Mouse (Mus musculus) megakaryocyte progenitor cell, adult 5-6 weeks (primary cell): ENCODE measurements around the gene Dlgap4. TPM values are rescaled to one million over a fixed set of nuclear protein-coding genes. Genes with fewer than 3 reads are reported as not detected.

ENCODE experiments used
- ATAC-seq: replicated peaks from 2 replicates; pipeline ENCODE4 v1.8.0; 2016; ENCODE audit warnings: mild to moderate bottlenecking, moderate TSS enrichment, inconsistent platforms; ENCODE audit not compliant: poor library complexity
- total RNA-seq, 2 experiments: library from RNA; stranded (forward) in 1 of 2; stranded (reverse) in 1 of 2; fragments of 157-497, 149-512 nt in 1 of 2; fragments of 200-1000 nt in 1 of 2; gene quantifications; 2 replicates each; pipeline versions ENCODE4 v1.2.3 to v1.2.4; 2015 to 2017

Dlgap4 gene
- total RNA-seq, 2 experiments from 2014 or later = 5.9 to 18.1 TPM

DNA sequence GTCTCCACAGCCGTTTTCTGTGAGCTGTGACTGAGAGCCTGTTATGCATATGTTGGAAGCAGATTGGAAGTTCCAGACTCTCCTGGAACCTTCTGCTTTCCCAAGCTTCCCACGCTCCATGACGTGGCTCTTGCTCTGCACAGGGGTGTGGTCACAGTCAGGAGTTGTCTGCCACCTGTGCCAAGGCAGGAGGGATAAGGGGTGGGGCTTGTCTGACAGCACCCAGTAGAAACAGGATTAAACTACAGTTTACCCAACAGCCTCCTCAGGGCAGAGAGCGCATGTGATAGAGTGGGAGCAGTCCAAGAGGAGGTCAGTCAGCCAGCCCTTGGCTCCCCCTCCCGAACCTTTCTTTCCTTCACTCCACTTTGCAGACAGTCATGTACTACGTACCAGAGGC, 118.6 kb downstream of the Dlgap4 start:
- ATAC-seq = no peak

DNA sequence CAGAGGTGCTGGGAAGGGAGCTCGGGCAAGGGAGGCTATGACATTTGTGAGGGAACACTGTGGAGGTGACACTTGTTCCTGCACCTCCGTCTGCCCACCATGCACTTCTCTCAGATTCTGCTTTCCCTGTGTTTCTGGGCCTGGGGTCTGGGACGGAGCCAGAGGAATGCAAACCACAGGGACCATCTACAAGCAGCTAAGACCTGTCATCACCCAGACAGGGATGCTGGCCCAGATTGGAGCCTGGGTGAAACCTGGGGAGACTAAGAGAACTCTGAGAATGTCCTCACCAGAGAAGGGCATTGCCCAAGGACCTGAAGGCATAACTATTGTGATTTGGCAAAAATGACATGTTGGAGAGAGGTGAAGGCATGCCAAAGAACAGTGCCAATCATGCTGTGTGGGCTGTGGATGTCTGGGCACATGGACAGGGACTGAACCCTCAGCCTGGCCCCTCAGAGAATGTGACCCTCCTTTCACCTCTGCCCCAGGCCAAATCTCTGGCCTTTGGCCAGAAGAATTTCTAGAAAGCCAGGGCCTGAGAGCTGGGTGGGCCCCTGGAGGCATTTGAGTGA, 122.3 kb downstream of the Dlgap4 start:
- ATAC-seq = no peak

DNA sequence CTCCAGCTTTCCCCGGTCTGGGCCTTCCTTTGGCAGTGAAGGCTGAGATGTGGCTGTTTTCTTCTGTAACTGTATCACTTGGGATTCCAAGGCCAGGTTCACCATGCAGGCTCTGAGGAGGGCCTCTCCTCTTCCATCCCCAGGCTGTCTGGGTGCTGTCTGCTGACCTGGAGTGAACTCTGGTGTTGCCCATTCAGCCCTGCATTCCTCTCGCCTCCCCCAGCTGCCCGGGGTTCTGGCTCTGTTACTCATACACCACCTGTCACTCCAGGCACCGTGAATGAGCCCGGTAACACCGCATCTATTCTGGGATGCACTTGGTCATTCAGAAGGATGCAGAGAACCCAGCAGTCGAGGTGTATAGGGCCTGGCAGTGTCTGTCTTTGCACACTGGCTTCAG, 123.3 kb downstream of the Dlgap4 start:
- no peak for ATAC-seq

DNA sequence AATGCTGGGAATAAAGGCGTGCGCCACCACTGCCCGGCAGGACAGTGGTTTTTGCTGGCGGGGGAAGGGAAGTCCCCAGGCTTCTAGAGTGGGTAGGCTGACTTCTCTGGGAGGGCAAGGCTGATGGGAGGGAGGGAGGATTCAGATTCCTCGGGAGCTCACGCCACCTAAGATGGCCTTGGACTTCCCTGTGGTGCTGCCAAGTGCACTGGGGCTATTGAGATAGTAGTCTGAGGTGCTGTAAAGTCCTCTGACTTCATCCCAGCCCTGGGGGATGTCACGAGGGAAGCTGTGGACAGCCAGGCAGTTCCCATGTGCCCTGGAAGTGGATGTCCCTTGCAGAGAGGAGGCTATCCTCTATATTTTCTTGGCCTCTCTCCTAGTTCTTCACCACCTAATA, 124.5 kb downstream of the Dlgap4 start:
- no peak for ATAC-seq

DNA sequence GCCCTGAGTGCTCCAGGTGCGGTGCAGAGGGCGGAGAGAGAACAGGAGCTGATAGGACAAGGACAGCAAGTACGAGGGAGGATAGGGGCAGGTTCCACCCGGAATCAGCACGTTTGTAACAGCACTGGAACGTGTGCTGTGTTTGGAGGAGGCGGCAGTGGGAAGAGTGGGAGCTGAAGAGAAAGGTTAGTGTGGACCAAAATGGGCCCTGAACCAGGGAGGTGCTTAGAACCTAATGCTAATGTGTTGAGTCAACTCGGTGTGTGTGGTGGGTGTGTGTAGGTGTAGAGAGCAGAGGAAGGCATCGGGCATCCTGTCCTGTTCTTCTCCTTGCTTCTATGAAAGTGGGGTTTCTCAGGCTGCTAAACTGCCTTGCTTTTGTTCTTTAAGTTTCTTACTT, 127.8 kb downstream of the Dlgap4 start:
- no peak for ATAC-seq

DNA sequence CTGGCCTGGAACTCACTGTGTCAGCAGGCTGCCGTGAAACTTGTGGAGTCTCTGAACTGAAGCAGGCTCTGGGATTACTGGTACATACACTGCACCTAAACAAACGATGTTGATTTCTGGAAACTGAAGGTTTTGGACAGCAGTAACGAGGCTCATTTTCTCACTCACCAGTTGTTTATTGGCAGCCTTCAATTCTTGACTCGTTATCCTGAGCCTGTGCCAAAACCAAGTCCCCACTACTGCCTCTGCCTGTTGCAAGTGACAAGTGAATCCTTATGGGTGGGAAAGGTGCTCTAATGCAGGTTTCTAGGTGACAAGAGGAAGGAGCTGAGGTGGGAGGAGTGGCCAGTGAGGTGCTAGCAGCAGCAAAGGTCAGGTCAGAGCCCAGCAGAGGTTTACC, 128.5 kb downstream of the Dlgap4 start:
- ATAC-seq = no peak

DNA sequence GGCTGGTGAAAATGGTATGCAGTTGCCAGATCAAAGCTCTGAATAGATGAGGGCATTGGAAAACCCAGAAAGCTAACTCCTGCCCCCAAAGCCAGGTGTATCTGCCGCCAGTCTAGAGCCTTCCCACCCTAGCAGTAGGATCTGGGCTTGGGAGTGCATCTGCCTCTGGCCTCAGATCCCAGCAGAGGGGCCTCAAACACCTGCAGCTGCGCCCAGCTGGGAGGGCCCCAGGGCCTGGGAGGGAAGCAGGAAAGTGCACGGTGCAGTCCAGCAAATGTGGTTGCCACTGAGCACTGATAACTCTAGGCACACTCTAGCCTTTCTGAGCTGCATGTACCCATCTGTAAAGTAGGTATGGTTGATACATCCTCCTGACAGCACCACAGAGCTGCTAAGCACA, 129.7 kb downstream of the Dlgap4 start:
- no peak for ATAC-seq

DNA sequence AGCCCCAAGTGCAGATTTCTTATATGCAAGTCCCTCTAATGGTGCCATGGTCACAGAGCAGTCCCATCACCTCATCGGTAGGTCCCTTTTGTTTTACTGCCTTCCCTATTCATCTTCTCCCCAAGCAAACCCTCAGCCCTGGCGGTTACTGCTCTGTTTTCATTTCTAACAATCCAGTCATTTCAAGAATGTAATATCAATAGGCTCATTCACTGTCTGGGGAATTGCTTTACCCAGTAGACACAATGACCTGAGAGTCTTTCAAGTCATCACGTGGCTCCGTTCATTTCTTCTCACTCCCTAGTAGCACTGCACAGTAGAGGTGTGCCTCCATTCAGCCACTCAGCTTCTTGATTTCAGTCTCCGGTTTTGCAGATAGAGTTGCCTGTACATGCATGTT, 130.9 kb downstream of the Dlgap4 start:
- no peak for ATAC-seq

DNA sequence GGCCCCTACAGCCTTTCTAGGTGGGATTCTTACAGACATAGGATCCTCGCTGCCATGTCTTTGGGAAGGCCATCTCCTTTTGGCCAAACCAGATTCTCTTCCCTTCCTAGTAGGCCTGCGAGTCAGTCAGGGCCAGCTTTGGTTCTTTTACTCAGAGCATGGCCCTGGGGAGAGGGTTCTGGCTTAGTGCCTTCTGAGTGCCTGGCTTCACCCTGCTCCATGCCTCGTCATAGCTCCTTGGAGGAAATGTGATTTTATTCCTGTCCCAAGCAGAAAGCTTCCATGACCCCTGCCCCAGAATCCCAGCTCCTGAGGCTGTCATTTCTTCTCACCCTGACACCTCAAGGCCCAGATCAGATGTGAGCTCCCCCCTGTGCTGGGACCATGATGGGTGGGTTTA, 133.8 kb downstream of the Dlgap4 start:
- ATAC-seq = no peak

DNA sequence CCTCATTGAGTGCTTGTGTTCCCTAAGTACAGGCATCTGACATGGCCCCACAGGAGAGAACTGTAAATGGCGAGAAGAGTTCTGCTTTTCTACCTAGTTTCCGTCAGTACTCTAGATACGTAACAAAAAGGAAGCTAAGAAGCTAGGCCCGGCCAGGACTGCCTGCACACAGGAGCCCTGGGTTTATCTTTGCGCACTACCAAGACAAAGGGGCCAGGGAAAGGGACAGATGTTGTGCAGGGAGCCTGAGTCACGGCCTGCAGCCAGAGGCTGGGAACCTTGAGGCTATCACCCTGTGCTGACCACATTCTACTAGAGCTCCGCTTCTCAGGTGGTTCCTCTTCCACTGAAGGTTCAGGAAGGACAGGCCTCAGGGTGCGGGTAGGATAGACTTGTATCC, 136.2 kb downstream of the Dlgap4 start:
- peak; percentile 39 for ATAC-seq

DNA sequence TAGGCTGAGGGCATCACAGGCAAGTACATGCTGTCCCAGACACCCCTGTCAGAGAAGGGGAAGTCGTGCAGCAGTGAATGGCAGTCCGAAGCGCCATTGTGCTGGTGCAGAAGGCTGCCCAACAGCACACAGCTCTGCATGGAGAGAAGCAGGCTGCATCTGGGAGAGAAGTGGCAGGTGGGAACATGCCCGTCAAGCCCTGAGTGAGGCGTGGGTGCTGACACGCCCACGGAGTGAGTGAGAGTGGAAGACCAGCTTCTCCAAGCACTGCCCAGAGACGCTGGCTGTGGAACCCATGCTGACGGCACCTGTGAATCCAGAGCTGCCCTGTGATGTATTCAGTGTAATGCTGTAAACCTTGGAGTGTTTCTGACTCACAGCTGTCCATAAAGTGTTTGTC, 143.4 kb downstream of the Dlgap4 start:
- ATAC-seq = no peak

DNA sequence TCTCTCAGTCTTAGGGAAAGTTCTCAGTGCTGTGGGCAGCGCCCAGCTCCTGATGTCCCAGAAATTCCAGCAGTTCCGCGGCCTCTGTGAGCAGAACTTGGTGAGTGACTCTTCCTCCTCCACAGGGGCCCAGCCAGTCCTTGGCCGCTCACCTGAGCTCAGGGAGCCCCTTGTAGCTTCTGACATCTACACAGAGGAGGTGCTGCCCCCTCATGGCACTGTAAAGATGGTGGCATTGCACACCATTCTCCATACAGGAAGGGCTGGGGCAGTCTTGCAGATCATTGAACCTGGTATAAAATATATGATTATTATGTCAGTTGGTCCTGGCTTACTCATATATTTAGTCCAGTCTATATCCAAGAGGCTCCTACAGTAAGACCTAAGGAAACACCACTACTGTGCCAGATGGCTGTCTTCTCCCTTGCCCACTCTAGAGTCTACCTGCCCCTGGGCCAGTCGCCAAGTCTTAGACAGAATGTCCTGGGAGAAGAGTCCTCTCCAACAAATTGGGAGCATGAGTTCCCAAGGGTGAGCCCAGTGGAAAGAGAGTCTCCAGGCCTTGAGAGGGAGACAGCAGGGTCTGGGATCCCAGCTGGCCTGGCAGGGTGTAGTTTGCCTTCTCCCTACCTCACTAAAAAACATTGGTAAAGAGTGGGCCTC, 147.5 kb downstream of the Dlgap4 start:
- ATAC-seq = peak; percentile 71

DNA sequence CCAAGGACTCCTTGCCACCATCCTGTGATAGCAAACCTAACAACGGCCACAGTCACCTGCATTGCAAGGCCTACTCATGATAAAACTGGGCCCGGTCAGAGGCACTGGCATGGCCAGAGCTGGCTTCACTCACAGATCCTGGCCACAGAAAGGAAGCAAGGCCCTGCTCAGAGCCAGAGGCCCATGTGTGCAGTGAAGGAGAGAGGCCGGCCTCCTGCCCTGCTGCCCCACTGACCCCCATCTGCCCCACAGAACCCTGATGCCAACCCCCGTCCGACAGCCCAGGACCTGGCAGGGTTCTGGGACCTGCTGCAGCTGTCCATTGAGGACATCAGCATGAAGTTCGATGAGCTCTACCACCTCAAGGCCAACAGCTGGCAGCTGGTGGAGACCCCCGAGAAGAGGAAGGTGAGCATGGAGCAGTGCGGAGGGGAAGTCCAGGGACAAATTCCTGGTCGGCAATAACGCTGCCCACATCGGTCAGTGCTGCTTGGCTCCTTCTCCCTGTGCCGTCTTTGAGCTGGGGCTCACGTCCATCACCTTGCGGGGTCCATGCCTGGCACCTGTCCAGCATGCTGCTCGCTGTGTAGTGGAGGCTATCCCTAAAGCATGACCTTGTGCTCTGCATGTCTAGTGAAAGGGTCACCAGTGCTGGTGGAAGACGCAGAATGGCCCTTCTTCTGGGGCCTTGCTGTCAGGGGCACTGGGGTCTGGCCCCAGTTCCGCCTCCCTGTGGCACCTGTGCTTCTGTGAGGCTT, 148.2 kb downstream of the Dlgap4 start:
- ATAC-seq = no peak

DNA sequence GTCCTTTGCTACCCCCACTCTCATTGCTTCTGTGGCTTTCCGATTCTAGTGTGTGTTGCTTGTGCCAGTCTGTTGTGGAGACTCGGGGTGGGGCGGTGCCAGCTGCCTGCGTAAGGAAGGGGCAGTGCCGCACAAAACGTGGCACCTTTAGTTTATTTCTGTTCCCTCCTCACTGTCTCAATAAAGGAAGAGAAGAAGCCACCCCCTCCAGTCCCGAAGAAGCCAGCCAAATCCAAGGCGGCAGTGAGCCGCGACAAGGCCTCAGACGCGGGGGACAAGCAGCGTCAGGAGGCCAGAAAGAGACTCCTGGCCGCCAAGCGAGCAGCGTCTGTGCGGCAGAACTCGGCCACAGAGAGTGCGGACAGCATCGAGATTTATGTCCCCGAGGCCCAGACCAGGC, 149.0 kb downstream of the Dlgap4 start:
- ATAC-seq = no peak

DNA sequence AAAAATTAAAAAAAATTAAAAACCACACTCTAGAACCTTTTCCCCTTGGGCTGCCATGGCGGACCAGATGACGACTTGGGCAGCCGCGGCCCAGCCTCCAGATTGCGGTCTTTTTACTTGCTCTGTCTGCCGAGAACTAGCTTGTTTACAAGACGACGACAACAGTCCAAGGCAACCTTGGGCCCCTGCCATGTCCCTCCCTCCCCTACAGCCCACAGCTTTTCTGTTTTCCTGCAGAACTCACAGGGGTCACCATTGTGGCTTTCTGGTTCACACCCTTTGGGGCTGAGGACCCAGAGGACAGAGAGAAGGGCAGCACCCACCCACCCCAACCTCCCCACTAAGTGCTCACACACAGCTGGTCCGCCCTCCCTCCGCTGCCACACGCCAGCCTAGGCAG, 149.6 kb downstream of the Dlgap4 start:
- no peak for ATAC-seq

DNA sequence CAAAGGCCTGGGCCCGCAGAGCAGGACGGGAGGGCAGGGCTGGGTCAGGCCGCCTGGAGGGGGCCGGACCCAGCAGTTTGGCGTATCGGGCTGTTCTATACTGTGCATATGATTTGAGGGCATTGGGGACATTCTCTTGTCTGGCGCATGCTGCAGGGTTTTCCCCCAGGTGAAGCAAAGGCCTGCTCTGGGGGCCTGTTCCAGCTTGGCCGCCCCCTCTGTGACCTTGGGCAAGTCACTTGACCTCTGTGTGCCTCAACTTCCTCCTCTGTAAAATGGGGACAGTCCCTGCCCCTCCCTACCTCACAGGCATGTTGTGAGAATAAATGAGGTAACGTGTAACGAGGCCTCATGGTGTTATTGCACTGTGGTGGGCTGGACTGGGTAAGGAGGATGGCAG, 150.5 kb downstream of the Dlgap4 start:
- ATAC-seq = no peak

DNA sequence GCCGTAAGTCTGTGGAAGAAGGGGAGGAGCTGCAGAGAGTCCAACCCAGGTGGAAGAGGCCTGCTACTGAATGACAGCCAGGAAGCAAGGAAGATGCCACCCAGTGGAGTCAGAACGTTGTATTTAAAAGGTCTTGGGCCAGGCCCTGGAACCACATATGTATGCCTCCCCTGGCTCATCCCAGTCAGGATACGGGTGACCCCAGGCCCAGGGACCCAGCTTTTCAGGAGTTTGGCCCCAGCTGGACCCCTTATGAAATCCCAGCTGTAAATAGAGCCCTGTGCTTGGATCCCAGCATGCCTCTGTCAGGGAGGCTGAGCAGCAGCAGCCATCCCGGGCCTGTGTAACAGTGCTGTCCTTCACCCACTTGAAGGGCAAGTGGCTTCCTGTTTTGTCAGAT, 151.2 kb downstream of the Dlgap4 start:
- ATAC-seq = no peak

DNA sequence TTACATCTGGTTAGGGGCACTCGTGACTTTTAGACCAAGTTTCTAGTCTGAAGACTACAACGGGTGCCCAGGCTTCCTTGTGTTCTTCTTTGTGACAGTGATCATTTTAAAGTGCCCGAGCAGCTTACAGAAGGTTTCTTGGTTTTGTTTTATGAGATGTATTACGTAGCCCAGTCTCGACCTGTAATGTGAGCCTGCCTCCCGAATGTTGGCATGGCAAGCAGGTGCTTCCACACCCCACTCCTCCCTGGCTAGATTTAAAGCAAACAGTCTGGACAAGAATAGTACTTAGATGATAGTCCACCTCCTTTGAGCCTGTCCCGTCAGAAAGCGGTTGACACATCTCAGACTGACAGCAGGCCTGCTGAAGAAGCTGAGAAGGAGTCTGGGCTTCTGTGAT, 152.1 kb downstream of the Dlgap4 start:
- no peak for ATAC-seq

DNA sequence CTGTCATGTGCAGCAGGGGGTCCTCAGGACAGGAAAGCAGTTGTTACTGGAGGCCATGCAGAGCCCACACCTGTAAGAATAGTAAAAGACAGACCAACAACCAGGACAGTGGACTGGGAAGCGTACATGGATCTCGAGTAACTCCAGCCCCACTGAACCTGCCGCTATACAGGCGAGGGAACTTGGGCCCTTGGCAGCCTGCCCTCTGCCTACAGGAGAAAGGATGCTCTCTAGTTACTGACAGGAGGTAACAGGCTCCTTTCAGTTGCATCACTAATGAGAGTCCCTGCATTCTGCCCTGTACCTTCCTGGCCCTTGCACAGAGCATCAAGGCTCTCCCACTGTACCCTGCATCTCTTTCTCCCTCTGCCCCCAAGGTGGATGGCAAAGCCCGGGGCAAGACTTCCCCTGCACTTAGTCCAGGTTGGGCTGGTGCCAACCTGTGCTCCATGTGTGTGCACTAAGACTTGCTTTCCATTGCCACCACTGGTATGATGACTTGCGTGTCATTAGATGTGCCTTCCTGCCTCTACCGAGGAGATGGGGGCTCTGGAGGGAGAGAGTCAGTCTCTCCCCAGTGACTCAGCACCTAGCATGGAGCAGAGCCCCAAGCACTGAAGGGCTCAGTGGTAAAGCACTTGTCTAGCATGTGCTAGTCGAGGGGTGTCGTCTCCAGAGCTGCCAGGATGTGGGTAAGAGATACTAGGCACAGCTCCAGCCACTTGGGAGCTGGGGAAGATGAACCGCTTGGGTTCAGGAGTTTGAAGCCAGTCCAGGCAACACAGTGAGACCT, 152.9 kb downstream of the Dlgap4 start:
- peak; percentile 82 for ATAC-seq

DNA sequence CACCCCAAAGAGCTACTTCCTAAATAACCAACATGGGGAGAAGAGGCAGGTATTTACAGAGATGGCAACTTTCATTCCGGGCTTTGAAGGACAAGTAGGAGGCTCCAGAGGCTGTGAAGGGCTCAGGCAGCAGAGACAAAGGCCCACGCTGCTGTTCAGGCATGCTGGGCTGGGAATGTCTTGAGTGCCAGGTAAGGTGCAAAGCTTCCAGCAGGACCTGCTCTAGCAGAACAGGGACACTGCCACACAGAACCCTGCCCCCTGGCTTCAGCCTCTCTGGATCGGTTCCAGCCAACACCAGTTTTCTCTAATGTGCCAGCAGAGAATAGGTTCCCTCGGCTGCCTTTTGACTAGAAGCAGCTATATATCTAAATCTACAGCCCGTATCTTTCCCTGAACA, 153.6 kb downstream of the Dlgap4 start:
- ATAC-seq = no peak

DNA sequence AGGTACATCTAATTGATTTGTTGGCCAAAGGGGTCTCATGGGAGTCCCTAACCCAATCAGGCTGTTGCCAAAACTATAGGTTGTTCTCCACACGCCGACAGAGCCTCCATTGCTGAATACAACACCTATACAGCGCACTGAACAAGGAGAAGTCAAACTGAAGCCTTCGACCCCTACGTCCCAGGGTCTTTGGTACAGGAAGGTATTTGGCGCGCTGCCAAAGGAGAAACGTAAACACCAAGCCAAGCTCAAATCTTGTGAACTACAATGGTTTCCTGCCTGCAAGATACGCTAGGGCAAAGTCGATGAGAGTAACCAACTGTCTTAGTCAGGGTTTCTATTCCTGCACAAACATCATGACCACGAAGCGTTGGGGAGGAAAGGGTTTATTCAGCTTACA, 155.8 kb downstream of the Dlgap4 start:
- no peak for ATAC-seq

DNA sequence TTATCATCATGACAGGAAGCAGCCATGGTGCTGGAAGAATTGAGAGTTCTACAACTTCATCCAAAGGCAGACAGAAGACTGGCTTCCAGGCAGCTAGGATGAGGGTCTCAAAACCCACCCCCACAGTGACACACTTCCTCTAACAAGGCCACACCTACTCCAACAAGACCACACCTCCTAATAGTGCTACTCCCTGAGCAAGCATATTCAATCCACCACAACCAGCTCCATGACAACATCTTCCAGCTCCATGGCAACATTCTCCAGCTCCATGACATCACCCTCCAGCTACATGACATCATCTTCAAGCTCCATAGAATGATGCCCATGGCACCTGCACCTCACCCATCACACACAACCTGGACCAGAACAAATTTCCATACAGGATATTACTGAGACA, 160.0 kb downstream of the Dlgap4 start:
- ATAC-seq = no peak
